Mouse (Mus musculus) NIH3T3 (cell line): ENCODE data around the gene Dlg5.

Source experiments
- DNase-seq: peaks from one replicate; pipeline ENCODE4 v3.0.0-alpha.2; 2012; ENCODE audit warnings: low read depth

Gene Dlg5

GRCm38 (mm10) chr14:24234411-24234810, 11.3 kb downstream of the Dlg5 start:
- DNase-seq: no peak

GRCm38 (mm10) chr14:24232641-24233633, 12.8 kb downstream of the Dlg5 start:
- DNase-seq: peak; percentile 86

- peak; percentile 42 for DNase-seq
These were observed 17.2 kb downstream of the Dlg5 start for GRCm38 (mm10) chr14:24228549-24228948.

GRCm38 (mm10) chr14:24227015-24227414, 18.7 kb downstream of the Dlg5 start:
- no peak for DNase-seq

- DNase-seq: no peak
These were observed 19.4 kb downstream of the Dlg5 start for GRCm38 (mm10) chr14:24226344-24226743.

GRCm38 (mm10) chr14:24222759-24223158, 23.0 kb downstream of the Dlg5 start:
- DNase-seq: peak; percentile 66

- DNase-seq: no peak
These were observed 23.4 kb downstream of the Dlg5 start for GRCm38 (mm10) chr14:24222273-24222672.

- no peak for DNase-seq
These were observed 28.4 kb downstream of the Dlg5 start for GRCm38 (mm10) chr14:24217362-24217722.

GRCm38 (mm10) chr14:24216678-24217361, 28.9 kb downstream of the Dlg5 start:
- DNase-seq: no peak

GRCm38 (mm10) chr14:24216064-24216463, 29.7 kb downstream of the Dlg5 start:
- DNase-seq: no peak

GRCm38 (mm10) chr14:24214436-24214835, 31.3 kb downstream of the Dlg5 start:
- DNase-seq: peak; percentile 27

- DNase-seq: peak; percentile 72
These were observed 32.4 kb downstream of the Dlg5 start for GRCm38 (mm10) chr14:24213336-24213735.

GRCm38 (mm10) chr14:24212861-24213260, 32.9 kb downstream of the Dlg5 start:
- DNase-seq: peak; percentile 29

- no peak for DNase-seq
These were observed 38.4 kb downstream of the Dlg5 start for GRCm38 (mm10) chr14:24207360-24207752.

GRCm38 (mm10) chr14:24206736-24207359, 38.9 kb downstream of the Dlg5 start:
- DNase-seq: peak; percentile 62

GRCm38 (mm10) chr14:24206314-24206713, 39.4 kb downstream of the Dlg5 start:
- DNase-seq: no peak

GRCm38 (mm10) chr14:24205281-24205871, 40.3 kb downstream of the Dlg5 start:
- no peak for DNase-seq

GRCm38 (mm10) chr14:24203210-24203609, 42.5 kb downstream of the Dlg5 start:
- DNase-seq: no peak

GRCm38 (mm10) chr14:24200771-24201170, 44.9 kb downstream of the Dlg5 start:
- no peak for DNase-seq

GRCm38 (mm10) chr14:24199732-24200131, 46.0 kb downstream of the Dlg5 start:
- DNase-seq: peak; percentile 12

- no peak for DNase-seq
These were observed 47.9 kb downstream of the Dlg5 start for GRCm38 (mm10) chr14:24197865-24198264.

GRCm38 (mm10) chr14:24196947-24197346, 48.8 kb downstream of the Dlg5 start:
- peak; percentile 79 for DNase-seq
